Mouse (Mus musculus): ENCODE measurements at regions not wholly inside any gene's neighbourhood (a gene's known extent, or its start where the extent isn't known, plus 50 kb on each side); places are given as distances from the start of the nearest gene placed in this dataset.
"Not testable (repeated sequence)": the region's sequence is repeated elsewhere in the genome, so short reads cannot be mapped to it uniquely, and the experiment has no call there.

DNA sequence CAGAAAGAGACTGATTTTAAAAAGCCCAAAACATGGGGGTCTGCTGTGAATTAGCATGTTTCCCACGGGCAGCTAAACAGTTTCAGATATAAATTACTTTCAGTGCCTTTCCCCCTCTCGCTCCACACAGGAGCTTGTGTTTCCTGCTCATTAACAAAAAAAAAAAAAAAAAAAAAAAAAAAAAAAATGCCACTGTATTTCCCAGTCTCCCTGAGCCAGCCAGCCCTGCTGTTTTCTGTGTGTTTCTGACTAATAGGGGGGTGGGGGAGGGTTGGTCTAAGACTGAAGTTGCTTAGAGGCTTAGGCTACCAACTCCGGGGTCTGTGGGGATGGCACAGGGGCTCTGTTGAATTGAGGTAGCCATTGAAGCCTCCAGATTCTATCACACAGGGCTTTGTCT lies 97.0 kb downstream of the Enc1 start:
- no peaks in the 10 kb centered on the region for H3K36me3 ChIP-seq
- H3K27me3 ChIP-seq: no peaks in the 10 kb centered on the region
- no peak overlapping the region for H3K4me2 ChIP-seq (replicated peaks)
- H3K27ac ChIP-seq (replicated peaks): no peak overlapping the region
- H3K9me3 ChIP-seq: no peaks in the 10 kb centered on the region
- no peak for ATAC-seq (ENCODE audit: low FRiP score, low read depth)
- WGBS: 30% methylated on average over 3 of the region's 3 CpGs
- H3K4me1 ChIP-seq: peaks cover 23% of the 10 kb centered on the region
- H3K4me3 ChIP-seq: no peak overlapping the region
- H3K9ac ChIP-seq (replicated peaks): no peak overlapping the region

DNA sequence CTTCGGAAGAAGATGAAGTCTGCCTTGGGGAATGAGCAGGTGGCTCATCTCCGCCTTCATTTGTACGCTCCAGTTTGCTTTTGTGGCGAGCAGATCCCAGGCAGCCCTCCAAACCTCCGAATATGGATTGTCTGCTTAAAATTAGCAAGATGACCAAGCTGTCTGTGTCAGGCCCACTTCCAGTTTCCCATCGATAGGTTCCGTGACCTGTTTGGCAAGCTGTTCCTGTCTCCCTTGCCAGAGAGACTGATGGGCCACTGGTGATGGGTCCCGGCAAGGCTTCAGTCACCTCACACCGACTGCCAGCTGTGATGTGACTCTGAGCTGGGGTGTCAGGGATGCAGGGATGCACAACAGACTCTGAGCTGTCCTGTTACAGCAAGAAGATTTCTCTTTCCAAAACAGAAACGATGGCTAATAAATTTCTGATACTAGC lies 96.4 kb downstream of the Enc1 start:
- WGBS: 76% methylated on average over 10 of the region's 10 CpGs
- ATAC-seq (ENCODE audit: low FRiP score, low read depth): no peak
- no peak overlapping the region for H3K4me3 ChIP-seq
- H3K27ac ChIP-seq (replicated peaks): no peak overlapping the region
- no peaks in the 10 kb centered on the region for H3K27me3 ChIP-seq
- H3K9me3 ChIP-seq: no peaks in the 10 kb centered on the region
- peaks cover 23% of the 10 kb centered on the region for H3K4me1 ChIP-seq
- H3K36me3 ChIP-seq: no peaks in the 10 kb centered on the region
- no peak overlapping the region for H3K4me2 ChIP-seq (replicated peaks)
- H3K9ac ChIP-seq (replicated peaks): no peak overlapping the region

DNA sequence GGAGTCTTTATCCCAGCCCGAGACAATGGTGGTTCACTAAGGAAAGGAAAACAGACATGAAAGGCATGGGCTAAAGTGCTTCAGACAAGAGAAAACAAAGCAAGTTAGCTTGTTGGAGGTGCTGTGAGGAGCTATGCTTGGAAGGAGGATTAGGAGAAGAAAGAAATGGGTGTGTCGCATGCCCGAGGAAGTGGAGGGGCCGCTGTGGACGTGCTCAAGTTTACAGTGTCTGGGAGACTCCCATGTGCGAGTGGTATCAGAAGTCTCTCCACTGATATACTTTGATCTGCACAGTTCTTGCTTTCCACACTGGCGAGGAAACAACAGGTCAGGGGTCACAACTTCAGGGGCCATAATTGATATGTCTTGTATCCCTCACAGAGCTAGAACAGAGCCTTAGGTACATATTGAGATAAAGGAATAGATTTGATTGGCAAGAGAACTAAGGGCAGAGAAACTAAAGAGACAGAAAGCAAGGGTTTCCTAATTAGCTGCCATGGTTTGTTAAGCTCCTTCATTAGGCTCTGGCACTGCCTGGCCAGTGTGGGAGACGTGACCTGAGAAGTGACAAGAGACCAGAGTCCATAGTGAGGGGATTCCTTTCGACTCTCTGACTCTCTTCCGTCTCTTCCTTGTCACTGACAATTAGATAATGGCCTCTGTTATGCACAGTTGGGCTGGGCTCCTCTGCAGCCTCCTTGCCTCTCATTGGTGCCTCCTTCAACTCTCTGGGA lies 93.1 kb downstream of the Enc1 start:
- Histone ChIP-seq H3K9ac (replicated peaks) (no peak overlapping the region), H3K4me3 (no peak overlapping the region), H3K4me2 (replicated peaks) (no peak overlapping the region), H3K36me3 (no peaks in the 10 kb centered on the region), H3K9me3 (no peaks in the 10 kb centered on the region), H3K27me3 (peaks cover 10% of the 10 kb centered on the region; the same call in 1 of the 2 replicates), H3K27ac (replicated peaks) (no peak overlapping the region), H3K4me1 (peaks cover 23% of the 10 kb centered on the region)
- no peak for ATAC-seq (ENCODE audit: low FRiP score, low read depth)
- WGBS: 16% methylated on average over 10 of the region's 10 CpGs

DNA sequence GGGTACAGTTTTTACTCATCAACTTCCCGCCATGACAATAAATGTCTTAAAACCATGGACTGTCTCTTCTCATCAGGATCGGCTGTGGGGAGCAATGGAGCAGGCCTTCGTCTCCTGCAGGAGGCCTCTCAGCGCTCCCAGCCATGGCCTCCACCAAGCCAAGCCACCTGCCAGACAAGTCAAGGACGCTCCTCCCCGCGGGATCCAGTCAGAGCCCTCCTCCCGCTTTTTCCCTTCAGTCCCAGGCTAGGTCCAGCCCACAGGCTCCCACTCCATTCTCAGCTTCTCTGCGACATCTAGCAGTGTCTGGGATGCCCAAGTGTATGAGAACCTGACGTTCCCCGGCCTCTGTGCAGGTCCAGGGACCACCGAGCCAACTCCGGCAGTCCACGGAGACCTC lies 90.2 kb downstream of the Enc1 start:
- H3K27me3 ChIP-seq: peaks cover 10% of the 10 kb centered on the region; the same call in 1 of the 2 replicates
- 91% methylated on average over 14 of the region's 14 CpGs for WGBS
- no peak overlapping the region for H3K9ac ChIP-seq (replicated peaks)
- H3K36me3 ChIP-seq: no peaks in the 10 kb centered on the region
- H3K4me1 ChIP-seq: peaks cover 12% of the 10 kb centered on the region
- ATAC-seq (ENCODE audit: low FRiP score, low read depth): no peak
- no peaks in the 10 kb centered on the region; the same call in 1 of the 2 replicates for H3K9me3 ChIP-seq
- H3K4me3 ChIP-seq: no peak overlapping the region
- H3K4me2 ChIP-seq (replicated peaks): no peak overlapping the region
- no peak overlapping the region for H3K27ac ChIP-seq (replicated peaks)

DNA sequence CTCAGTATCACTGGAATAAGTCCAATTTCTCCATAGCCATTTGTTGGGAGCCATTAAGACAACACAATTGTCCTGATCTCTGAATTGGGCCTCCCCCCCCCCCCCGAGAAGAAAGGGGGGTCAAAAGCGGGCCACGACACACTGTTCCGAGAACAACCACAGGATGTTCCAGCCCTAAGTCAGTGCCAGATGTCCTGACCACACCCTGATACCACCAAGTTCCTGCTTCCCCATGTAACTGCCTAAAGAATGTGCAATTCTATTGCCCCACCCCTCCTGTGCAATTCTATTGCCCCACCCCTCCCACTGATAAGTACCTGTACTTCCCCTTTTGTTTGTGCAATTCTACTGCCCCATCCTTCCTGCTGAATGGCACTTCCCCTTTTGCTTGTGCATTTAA lies 80.4 kb downstream of the Enc1 start:
- WGBS: 85% methylated on average over 4 of the region's 4 CpGs
- not testable (repeated sequence) for ATAC-seq (ENCODE audit: low FRiP score, low read depth); H3K9ac ChIP-seq (replicated peaks); H3K4me1 ChIP-seq; H3K36me3 ChIP-seq; H3K27ac ChIP-seq (replicated peaks); H3K4me2 ChIP-seq (replicated peaks); H3K27me3 ChIP-seq; H3K9me3 ChIP-seq; H3K4me3 ChIP-seq

DNA sequence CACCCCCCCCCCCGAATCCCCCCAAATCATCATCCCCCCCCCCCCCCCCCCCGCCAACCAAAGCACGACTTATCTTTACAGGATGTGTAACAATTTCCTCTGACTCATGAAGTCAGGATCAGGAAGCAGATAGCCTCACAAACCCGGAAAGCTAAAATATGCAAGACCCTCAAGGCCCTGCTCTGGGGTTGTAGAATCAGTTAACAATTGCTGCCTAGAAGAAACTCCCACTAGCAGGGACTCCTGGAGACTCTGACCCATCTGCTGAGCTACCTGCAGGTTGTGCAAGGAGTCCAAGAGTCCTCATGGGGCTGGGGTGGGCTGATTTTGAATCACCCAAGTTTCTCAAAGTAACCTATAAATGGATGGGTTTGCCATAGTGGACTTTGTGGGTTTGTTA lies 79.9 kb downstream of the Enc1 start:
- Histone ChIP-seq H3K36me3 (no peaks in the 10 kb centered on the region), H3K4me3 (no peak overlapping the region), H3K27me3 (no peaks in the 10 kb centered on the region; the same call in 1 of the 2 replicates), H3K9me3 (no peaks in the 10 kb centered on the region), H3K4me2 (replicated peaks) (no peak overlapping the region), H3K9ac (replicated peaks) (no peak overlapping the region), H3K4me1 (peaks cover 5% of the 10 kb centered on the region; the same call in 1 of the 2 replicates), H3K27ac (replicated peaks) (no peak overlapping the region)
- ATAC-seq (ENCODE audit: low FRiP score, low read depth): no peak
- 22% methylated on average over 3 of the region's 4 CpGs for WGBS

DNA sequence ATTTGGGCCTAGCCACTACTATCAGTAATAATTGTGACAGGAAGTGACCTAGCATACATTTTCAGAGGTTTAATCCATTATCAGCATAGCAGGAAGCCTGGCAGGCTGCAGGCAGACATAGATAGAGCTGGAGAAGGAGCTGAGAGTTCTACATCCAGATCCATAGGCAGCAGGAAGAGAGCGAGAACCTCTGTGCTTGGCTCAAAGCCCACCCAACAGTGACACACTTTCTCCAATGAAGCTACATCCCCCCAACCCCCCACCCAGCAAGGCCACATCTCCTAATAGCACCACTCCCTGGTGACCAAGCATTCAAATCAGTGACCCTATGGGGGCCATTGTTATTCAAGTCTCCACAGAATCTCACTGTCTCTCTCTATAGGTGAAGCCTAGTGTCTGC lies 79.4 kb downstream of the Enc1 start:
- Histone ChIP-seq H3K36me3 (no peaks in the 10 kb centered on the region), H3K27ac (replicated peaks) (no peak overlapping the region), H3K4me2 (replicated peaks) (no peak overlapping the region), H3K27me3 (no peaks in the 10 kb centered on the region; the same call in 1 of the 2 replicates), H3K4me1 (peaks cover 5% of the 10 kb centered on the region; the same call in 1 of the 2 replicates), H3K9me3 (no peaks in the 10 kb centered on the region), H3K4me3 (no peak overlapping the region), H3K9ac (replicated peaks) (no peak overlapping the region)
- WGBS: 92% methylated on average over 1 of the region's 1 CpGs
- no peak for ATAC-seq (ENCODE audit: low FRiP score, low read depth)

DNA sequence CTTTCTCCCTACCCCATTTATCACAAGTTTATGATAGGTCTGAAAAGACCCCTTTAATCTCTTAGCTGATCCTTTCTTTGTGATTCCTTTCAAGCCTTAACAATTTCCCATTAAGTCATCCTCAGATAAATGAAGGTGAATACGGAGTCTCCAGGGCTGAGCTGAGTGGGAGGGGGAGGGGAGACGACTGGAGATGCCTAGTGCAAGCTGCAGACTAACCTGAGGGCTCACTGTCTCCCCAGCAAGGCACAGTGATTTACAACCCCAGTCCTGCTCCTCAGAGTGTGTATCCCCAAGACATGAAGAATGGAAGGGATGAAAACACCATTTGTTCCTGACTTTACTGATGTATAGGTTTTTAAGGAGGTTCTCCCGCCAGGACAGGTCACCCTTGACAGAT lies 76.7 kb downstream of the Enc1 start:
- no peak for ATAC-seq (ENCODE audit: low FRiP score, low read depth)
- H3K27ac ChIP-seq (replicated peaks): 0 out of 2 replicates have a peak overlapping the region, but pooled peaks have one; percentile 46

DNA sequence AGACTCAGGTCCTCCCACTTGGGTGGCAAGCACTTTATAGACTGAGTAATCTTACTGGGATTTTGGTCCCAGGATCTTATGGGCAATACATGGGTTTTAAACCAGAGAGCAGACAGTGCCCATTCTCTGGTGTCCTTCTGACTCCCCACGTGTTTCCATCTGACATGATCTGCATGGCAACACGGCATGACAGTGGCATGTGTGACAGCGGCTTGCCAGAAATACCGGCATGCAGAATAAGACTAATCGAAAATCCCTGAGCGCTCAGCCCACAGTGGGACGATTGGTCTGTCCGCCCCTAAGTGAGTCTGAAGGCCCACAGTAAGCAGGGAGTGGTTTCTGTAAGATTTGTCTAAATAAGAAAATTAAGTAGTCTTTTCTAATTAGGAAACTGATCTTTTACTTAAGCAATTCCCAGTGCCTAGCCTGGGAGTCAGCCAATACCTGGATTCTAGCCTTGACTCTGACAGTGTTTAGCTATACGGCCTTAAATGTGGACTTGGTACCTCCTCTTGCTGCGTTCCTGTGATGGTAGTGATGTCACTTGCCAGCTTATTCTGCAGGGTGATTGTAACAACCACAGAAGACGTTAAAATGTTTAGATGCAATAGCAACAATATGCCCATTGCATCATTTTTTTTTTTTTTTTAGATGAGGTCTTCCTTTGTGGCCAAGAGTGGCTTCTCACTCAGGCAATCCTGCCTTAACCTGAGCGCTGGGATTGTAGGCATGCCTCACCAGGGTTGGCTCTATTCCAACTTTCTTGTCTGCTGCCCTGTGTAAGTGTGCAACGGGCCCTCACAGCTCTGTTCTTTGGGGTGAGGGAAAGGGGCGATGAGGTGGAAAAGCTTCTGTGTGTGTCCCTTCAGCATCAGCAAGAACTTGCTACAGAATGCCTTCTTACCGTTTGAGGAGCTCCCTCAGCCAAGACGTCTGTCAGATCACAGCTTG lies 71.8 kb downstream of the Enc1 start:
- peaks cover 32% of the 10 kb centered on the region for H3K4me1 ChIP-seq
- ATAC-seq (ENCODE audit: low FRiP score, low read depth): no peak
- WGBS: 77% methylated on average over 16 of the region's 16 CpGs
- no peaks in the 10 kb centered on the region for H3K36me3 ChIP-seq
- no peak overlapping the region for H3K9ac ChIP-seq (replicated peaks)
- no peak overlapping the region for H3K4me2 ChIP-seq (replicated peaks)
- H3K27ac ChIP-seq (replicated peaks): no peak overlapping the region
- H3K27me3 ChIP-seq: peaks cover 6% of the 10 kb centered on the region; the same call in 1 of the 2 replicates
- H3K9me3 ChIP-seq: no peaks in the 10 kb centered on the region
- no peak overlapping the region for H3K4me3 ChIP-seq

More for the DNA sequence above, 76.7 kb downstream of the Enc1 start:
- Histone ChIP-seq H3K27me3 (peaks cover 6% of the 10 kb centered on the region; the same call in 1 of the 2 replicates), H3K4me2 (replicated peaks) (no peak overlapping the region), H3K9me3 (no peaks in the 10 kb centered on the region), H3K4me1 (peaks cover 13% of the 10 kb centered on the region; the same call in 1 of the 2 replicates), H3K4me3 (no peak overlapping the region), H3K36me3 (no peaks in the 10 kb centered on the region), H3K9ac (replicated peaks) (no peak overlapping the region)
- WGBS: 21% methylated on average over 3 of the region's 3 CpGs

DNA sequence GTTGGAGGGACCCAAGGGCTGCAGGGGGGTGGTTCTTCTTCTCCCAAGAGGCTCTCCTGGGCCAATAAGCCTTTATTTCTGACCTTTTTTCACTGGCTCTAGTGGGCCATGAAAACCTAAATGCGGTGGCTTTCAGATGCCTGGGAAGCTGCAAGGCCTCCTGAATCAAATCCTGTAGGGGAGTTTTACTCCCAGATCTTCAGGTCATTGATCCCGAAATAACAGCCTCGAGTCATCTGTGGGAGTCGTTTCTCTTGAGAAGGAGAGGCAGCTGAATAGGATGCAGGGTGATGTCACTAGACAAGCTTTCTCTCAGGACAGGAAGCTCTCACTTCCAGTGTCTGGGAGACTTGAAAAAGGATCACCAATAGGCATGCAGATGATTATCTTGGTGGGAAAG lies 70.4 kb downstream of the Enc1 start:
- 10% methylated on average over 4 of the region's 4 CpGs for WGBS
- no peak overlapping the region for H3K27ac ChIP-seq (replicated peaks)
- H3K4me1 ChIP-seq: peaks cover 27% of the 10 kb centered on the region
- H3K4me2 ChIP-seq (replicated peaks): no peak overlapping the region
- H3K9ac ChIP-seq (replicated peaks): no peak overlapping the region
- H3K27me3 ChIP-seq: peaks cover 6% of the 10 kb centered on the region; the same call in 1 of the 2 replicates
- H3K36me3 ChIP-seq: no peaks in the 10 kb centered on the region
- no peaks in the 10 kb centered on the region for H3K9me3 ChIP-seq
- ATAC-seq (ENCODE audit: low FRiP score, low read depth): no peak
- no peak overlapping the region for H3K4me3 ChIP-seq

DNA sequence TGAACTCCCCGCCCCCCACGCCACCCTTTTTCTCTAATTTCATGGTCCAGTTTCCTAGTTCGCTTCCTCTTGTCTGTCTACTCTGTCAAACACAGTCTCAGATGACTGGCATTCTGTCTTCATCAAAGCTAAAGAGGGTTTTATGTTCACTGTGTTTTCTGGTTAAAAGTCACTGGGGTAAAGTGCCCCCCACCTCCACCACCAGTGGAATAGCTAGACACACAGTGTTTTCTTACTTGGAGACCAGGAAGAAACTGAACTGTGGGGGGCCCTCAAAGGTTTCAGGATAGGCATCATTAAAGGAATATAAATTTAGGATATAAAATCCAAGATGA lies 69.9 kb downstream of the Enc1 start:
- Histone ChIP-seq H3K9me3 (no peaks in the 10 kb centered on the region), H3K27me3 (peaks cover 6% of the 10 kb centered on the region; the same call in 1 of the 2 replicates), H3K36me3 (no peaks in the 10 kb centered on the region), H3K27ac (replicated peaks) (no peak overlapping the region), H3K9ac (replicated peaks) (no peak overlapping the region), H3K4me2 (replicated peaks) (no peak overlapping the region), H3K4me1 (peaks cover 27% of the 10 kb centered on the region), H3K4me3 (no peak overlapping the region)
- ATAC-seq (ENCODE audit: low FRiP score, low read depth): no peak
- WGBS: 25% methylated on average over 3 of the region's 3 CpGs
